Mouse (Mus musculus) lung, postnatal 0 days (tissue): ENCODE results near the gene Rraga.

Source experiments
- CTCF ChIP-seq: IDR thresholded peaks from 2 replicates; pipeline ENCODE4 v1.5.1; 2016; ENCODE audit warnings: antibody characterized with exemption, mild to moderate bottlenecking
- EP300 ChIP-seq: IDR thresholded peaks from 2 replicates; pipeline ENCODE4 v1.6.1; 2016; ENCODE audit warnings: antibody characterized with exemption, mild to moderate bottlenecking, control low read depth

GRCm38 (mm10) chr4:86534091-86534481, 41.4 kb upstream of the Rraga start:
- TF ChIP-seq EP300 (no peak), CTCF (no peak)
